Mouse (Mus musculus) kidney, adult 2 months (tissue): ENCODE data around the gene Armc9.

Source experiments
- CTCF ChIP-seq: fragments of 200-500 bp; conservative IDR thresholded peaks from 2 replicates; pipeline ENCODE4 v1.5.1; 2011; ENCODE audit warnings: low read depth, mild to moderate bottlenecking, control low read depth, low read length, moderate library complexity, mixed read lengths; ENCODE audit not compliant: insufficient read depth, insufficient read length
- POLR2A ChIP-seq: fragments of 200-500 bp; IDR thresholded peaks from one replicate; pipeline ENCODE4 v1.6.1; 2011; ENCODE audit warnings: low read depth, low read length, control low read depth

- TF ChIP-seq CTCF (no peak), POLR2A (no peak)
Observed at GRCm38 (mm10) chr1:86201312-86201711, 46.7 kb downstream of the Armc9 start.
